Mouse (Mus musculus) neural tube, embryonic 15.5 days (tissue): ENCODE results near the gene Gm6034. TPM values are rescaled to one million over a fixed set of nuclear protein-coding genes. Genes with fewer than 3 reads are reported as not detected.
"Not testable (repeated sequence)": the region's sequence is repeated elsewhere in the genome, so short reads cannot be mapped to it uniquely, and the experiment has no call there.

ENCODE experiments used
- ATAC-seq: fragments of 200-750 bp; cut with Nextera tagmentation; 2 replicates; pipeline ENCODE4 v1.8.0; 2017; ENCODE audit warnings: mild to moderate bottlenecking, moderate TSS enrichment, moderate library complexity; ENCODE audit not compliant: low FRiP score
- H3K27ac ChIP-seq: fragments of 300-500 bp; sonication (generic); replicated peaks from 2 replicates; pipeline ENCODE4 v1.5.1; 2015; ENCODE audit warnings: mild to moderate bottlenecking, inconsistent platforms
- H3K27me3 ChIP-seq: fragments of 300-500 bp; sonication (generic); replicated peaks from 2 replicates; pipeline ENCODE4 v1.6.1; 2015; ENCODE audit warnings: inconsistent platforms
- H3K36me3 ChIP-seq: fragments of 300-500 bp; sonication (generic); 2 replicates; pipeline ENCODE4 v1.6.1; 2015; ENCODE audit warnings: inconsistent platforms
- H3K4me1 ChIP-seq: fragments of 300-500 bp; sonication (generic); 2 replicates; pipeline ENCODE4 v1.6.1; 2015; ENCODE audit warnings: inconsistent platforms
- H3K4me2 ChIP-seq: fragments of 300-500 bp; sonication (generic); 2 replicates; pipeline ENCODE4 v1.6.1; 2015; ENCODE audit warnings: inconsistent platforms, mild to moderate bottlenecking, moderate library complexity
- H3K4me3 ChIP-seq: fragments of 300-500 bp; sonication (generic); replicated peaks from 2 replicates; pipeline ENCODE4 v1.5.1; 2015; ENCODE audit warnings: mild to moderate bottlenecking, inconsistent platforms
- H3K9ac ChIP-seq: fragments of 300-500 bp; sonication (generic); replicated peaks from 2 replicates; pipeline ENCODE4 v1.6.1; 2015; ENCODE audit warnings: mild to moderate bottlenecking, inconsistent platforms
- H3K9me3 ChIP-seq: fragments of 300-500 bp; sonication (generic); replicated peaks from 2 replicates; pipeline ENCODE4 v1.6.1; 2016; ENCODE audit warnings: inconsistent platforms
- WGBS: fragments of 180-500 bp; shearing (Covaris S2); methylation state at CpG from one replicate; pipeline ENCODE4 v1.1.7; 2015; ENCODE audit warnings: mixed read lengths; 5-methylcytosine and 5-hydroxymethylcytosine counted together
- polyA plus RNA-seq: library from polyadenylated mRNA; unstranded; fragments of >200 nt; fragmentation: Nextera tagmentation; extraction: Ambion mirVana; gene quantifications from 2 replicates; pipeline ENCODE4 v1.2.1, GENCODE M21; 2015

Gene Gm6034
- not detected in 2 replicates for polyA plus RNA-seq

DNA sequence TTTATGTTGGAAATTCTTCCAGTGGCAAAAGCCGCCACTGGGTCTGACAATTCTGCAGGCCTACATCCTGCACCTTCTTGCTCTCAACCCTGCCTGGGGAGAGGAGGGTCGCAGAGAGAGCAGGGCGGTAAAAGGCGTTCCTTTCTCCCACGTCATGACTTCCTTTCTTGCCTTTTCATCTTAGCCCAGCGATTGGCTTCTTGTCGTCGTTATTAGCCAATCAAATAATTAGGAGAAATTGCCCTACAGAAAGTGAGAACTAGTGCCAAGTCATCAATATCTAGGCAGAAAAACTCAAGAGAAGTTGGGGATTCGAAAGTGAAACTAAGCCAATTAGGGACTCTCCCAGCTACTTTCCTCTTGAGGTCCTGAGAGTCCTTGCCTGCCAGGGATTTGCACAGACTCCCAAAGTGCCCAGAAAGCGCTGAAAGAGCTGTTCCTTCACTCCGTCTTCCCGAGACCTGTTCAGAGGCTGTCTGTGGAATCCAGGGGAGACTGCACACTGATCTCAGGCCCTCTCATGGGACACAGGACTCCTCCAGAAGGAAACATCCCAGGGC lies at the start of gene Gm6034, which contains the start of gene H2-T22:
TSS of gene Gm6034 (plus strand) at position 352 of the 560 bp plus-strand sequence.
TSS of gene H2-T22 (minus strand) at position 138 of the 560 bp plus-strand sequence.
- not testable (repeated sequence) for H3K4me1 ChIP-seq, H3K27me3 ChIP-seq, H3K27ac ChIP-seq, H3K9me3 ChIP-seq, H3K36me3 ChIP-seq
- peak within 1 kb of the TSS; percentile 70 for H3K4me2 ChIP-seq
- peak within 1 kb of the TSS; percentile 40 for H3K4me3 ChIP-seq
- peak within 1 kb of the TSS; percentile 40 for H3K9ac ChIP-seq
- peak; percentile 96 for ATAC-seq
- WGBS, result 1% methylated on average over 12 of the region's 12 CpGs

- H3K4me1 ChIP-seq, result peaks cover 30% of the 10 kb centered on the region
- no peaks in the 10 kb centered on the region for H3K9me3 ChIP-seq
- H3K4me3 ChIP-seq, result peak overlapping the region; percentile 56
- no peak overlapping the region for H3K9ac ChIP-seq
- peaks cover 10% of the 10 kb centered on the region for H3K36me3 ChIP-seq
- 7% methylated on average over 17 of the region's 17 CpGs for WGBS
- H3K27ac ChIP-seq, result peak overlapping the region; percentile 60
- peak overlapping the region; percentile 63 for H3K4me2 ChIP-seq
- H3K27me3 ChIP-seq, result no peaks in the 10 kb centered on the region
- peak; percentile 80 for ATAC-seq
Observed at GRCm38 (mm10) chr17:35993675-35994074, 49.1 kb upstream of the Gm6034 start.

- Histone ChIP-seq H3K4me2 (peak overlapping the region; percentile 63), H3K36me3 (peaks cover 4% of the 10 kb centered on the region; the same call in 1 of the 2 replicates), H3K9ac (peak overlapping the region; percentile 63), H3K27me3 (no peaks in the 10 kb centered on the region), H3K27ac (peak overlapping the region; percentile 82), H3K4me3 (peak overlapping the region; percentile 56), H3K9me3 (no peaks in the 10 kb centered on the region), H3K4me1 (peaks cover 30% of the 10 kb centered on the region)
- 3% methylated on average over 31 of the region's 31 CpGs for WGBS
- ATAC-seq, result peak; percentile 84
Observed at GRCm38 (mm10) chr17:35994175-35994878, 48.4 kb upstream of the Gm6034 start.

GRCm38 (mm10) chr17:35994879-35995240 lies 47.9 kb upstream of the Gm6034 start:
- Histone ChIP-seq H3K4me1 (peaks cover 30% of the 10 kb centered on the region), H3K9ac (peak overlapping the region; percentile 63), H3K4me3 (peak overlapping the region; percentile 56), H3K36me3 (no peaks in the 10 kb centered on the region), H3K9me3 (no peaks in the 10 kb centered on the region), H3K27me3 (no peaks in the 10 kb centered on the region), H3K4me2 (peak overlapping the region; percentile 63), H3K27ac (peak overlapping the region; percentile 82)
- ATAC-seq, result no peak
- 2% methylated on average over 14 of the region's 14 CpGs for WGBS

GRCm38 (mm10) chr17:35996949-35997348 lies 45.8 kb upstream of the Gm6034 start:
- H3K4me3 ChIP-seq, result no peak overlapping the region; the same call in 1 of the 2 replicates
- 2% methylated on average over 11 of the region's 11 CpGs for WGBS
- no peak overlapping the region for H3K9ac ChIP-seq
- ATAC-seq, result peak; percentile 62
- no peaks in the 10 kb centered on the region for H3K9me3 ChIP-seq
- H3K27me3 ChIP-seq, result no peaks in the 10 kb centered on the region
- H3K27ac ChIP-seq, result no peak overlapping the region
- H3K36me3 ChIP-seq, result no peaks in the 10 kb centered on the region
- H3K4me1 ChIP-seq, result peaks cover 30% of the 10 kb centered on the region
- peak overlapping the region; percentile 13 for H3K4me2 ChIP-seq

GRCm38 (mm10) chr17:35997713-35998510 lies 44.8 kb upstream of the Gm6034 start:
- H3K9me3 ChIP-seq, result no peaks in the 10 kb centered on the region
- H3K4me1 ChIP-seq, result peaks cover 30% of the 10 kb centered on the region
- ATAC-seq, result no peak
- WGBS, result 61% methylated on average over 12 of the region's 12 CpGs
- no peak overlapping the region for H3K4me3 ChIP-seq
- no peaks in the 10 kb centered on the region for H3K27me3 ChIP-seq
- H3K27ac ChIP-seq, result no peak overlapping the region
- no peaks in the 10 kb centered on the region for H3K36me3 ChIP-seq
- peak overlapping the region; percentile 13; the same call in 1 of the 2 replicates for H3K4me2 ChIP-seq
- H3K9ac ChIP-seq, result no peak overlapping the region; the same call in 1 of the 2 replicates

GRCm38 (mm10) chr17:35998545-35999305 lies 44.0 kb upstream of the Gm6034 start:
- H3K4me2 ChIP-seq, result no peak overlapping the region
- 85% methylated on average over 6 of the region's 6 CpGs for WGBS
- H3K4me1 ChIP-seq, result peaks cover 30% of the 10 kb centered on the region

DNA sequence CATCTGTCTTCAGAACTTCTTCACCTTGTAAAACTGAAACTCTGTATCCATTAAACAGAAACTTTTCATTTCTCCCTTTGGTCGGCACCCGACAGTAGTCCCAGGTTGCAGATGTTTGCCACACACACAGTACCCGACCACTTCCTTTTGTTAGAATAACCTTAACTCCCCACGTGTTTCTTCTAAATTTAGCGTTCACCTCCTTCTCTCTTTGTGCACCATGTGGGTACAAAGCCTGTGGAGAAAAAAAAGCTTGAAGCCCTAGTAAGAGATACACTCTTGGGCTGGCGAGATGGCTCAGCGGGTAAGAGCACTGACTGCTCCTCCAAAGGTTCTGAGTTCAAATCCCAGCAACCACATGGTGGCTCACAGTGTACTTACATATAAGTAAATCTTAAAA lies 43.4 kb upstream of the Gm6034 start:
- H3K27me3 ChIP-seq, result no peaks in the 10 kb centered on the region
- peaks cover 30% of the 10 kb centered on the region for H3K4me1 ChIP-seq
- 92% methylated on average over 7 of the region's 7 CpGs for WGBS
- no peaks in the 10 kb centered on the region for H3K9me3 ChIP-seq
- no peak overlapping the region for H3K4me2 ChIP-seq
- H3K9ac ChIP-seq, result no peak overlapping the region
- no peak for ATAC-seq
- H3K27ac ChIP-seq, result no peak overlapping the region
- no peak overlapping the region for H3K4me3 ChIP-seq
- no peaks in the 10 kb centered on the region for H3K36me3 ChIP-seq

More at GRCm38 (mm10) chr17:35998545-35999305, 44.0 kb upstream of the Gm6034 start:
- no peak overlapping the region for H3K9ac ChIP-seq
- no peak for ATAC-seq
- no peak overlapping the region for H3K27ac ChIP-seq
- H3K4me3 ChIP-seq, result no peak overlapping the region
- no peaks in the 10 kb centered on the region for H3K36me3 ChIP-seq
- H3K27me3 ChIP-seq, result no peaks in the 10 kb centered on the region
- no peaks in the 10 kb centered on the region for H3K9me3 ChIP-seq

GRCm38 (mm10) chr17:36000349-36000748 lies 42.4 kb upstream of the Gm6034 start:
- no peak overlapping the region for H3K9ac ChIP-seq
- no peak overlapping the region for H3K27ac ChIP-seq
- no peaks in the 10 kb centered on the region for H3K9me3 ChIP-seq
- 85% methylated on average over 4 of the region's 4 CpGs for WGBS
- no peak overlapping the region for H3K4me2 ChIP-seq
- H3K4me1 ChIP-seq, result peaks cover 29% of the 10 kb centered on the region
- H3K36me3 ChIP-seq, result no peaks in the 10 kb centered on the region
- H3K4me3 ChIP-seq, result no peak overlapping the region
- no peak for ATAC-seq
- H3K27me3 ChIP-seq, result no peaks in the 10 kb centered on the region

DNA sequence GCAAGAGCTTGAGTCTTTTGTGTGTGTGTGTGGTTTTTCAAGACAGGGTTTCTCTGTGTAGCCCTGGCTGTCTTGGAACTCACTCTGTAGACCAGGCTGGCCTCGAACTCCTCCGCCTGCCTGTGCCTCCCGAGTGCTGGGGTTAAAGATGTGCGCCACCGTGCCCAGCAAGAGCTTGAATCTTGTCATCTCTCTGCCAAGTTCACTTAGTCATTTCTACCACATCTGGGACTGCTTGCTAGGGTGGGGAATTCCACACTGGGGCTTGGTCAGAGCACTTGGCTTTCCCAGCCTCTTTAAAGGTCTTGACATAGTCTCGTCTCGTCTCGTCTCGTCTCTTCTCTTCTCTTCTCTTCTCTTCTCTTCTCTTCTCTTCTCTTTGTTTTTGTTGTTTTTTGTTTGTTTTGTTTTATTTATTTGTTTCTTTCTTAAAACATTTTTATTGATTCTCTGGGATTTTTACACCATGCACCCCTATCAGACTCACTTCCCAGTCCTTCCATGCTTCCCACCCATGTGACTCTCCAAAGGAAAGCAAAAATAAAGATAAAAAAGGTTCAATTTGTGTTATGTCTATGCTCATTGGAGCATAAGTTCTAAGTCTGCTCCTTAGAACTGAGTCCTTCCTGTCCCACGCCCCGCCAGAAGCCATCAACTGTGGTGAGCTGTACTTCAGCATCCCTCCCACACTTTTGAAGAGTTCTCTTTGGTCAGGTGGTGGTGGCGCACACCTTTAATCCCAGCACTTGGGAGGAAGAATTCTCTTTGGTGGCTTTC lies 41.5 kb upstream of the Gm6034 start:
- 93% methylated on average over 12 of the region's 12 CpGs for WGBS

More for the DNA sequence above, 41.5 kb upstream of the Gm6034 start:
- peaks cover 20% of the 10 kb centered on the region for H3K4me1 ChIP-seq
- H3K27me3 ChIP-seq, result no peaks in the 10 kb centered on the region
- no peak overlapping the region for H3K9ac ChIP-seq
- no peak overlapping the region for H3K4me2 ChIP-seq
- no peak for ATAC-seq
- H3K9me3 ChIP-seq, result no peaks in the 10 kb centered on the region
- no peak overlapping the region for H3K27ac ChIP-seq
- H3K4me3 ChIP-seq, result no peak overlapping the region
- peaks cover 5% of the 10 kb centered on the region; the same call in 1 of the 2 replicates for H3K36me3 ChIP-seq
